Mouse (Mus musculus) myocyte (in vitro differentiated cells): Measurements from ENCODE around the gene Usp15. TPM values are rescaled to one million over a fixed set of nuclear protein-coding genes. Genes with fewer than 3 reads are reported as not detected.

Experiments
- H3K27me3 ChIP-seq: one replicate; pipeline ENCODE4 v1.6.1; 2011; ENCODE audit not compliant: control insufficient read depth, insufficient read depth, insufficient read length
- H3K36me3 ChIP-seq: one replicate; pipeline ENCODE4 v1.6.1; 2011; ENCODE audit not compliant: control insufficient read depth, insufficient read depth
- H3K4me2 ChIP-seq: one replicate; pipeline ENCODE4 v1.6.1; 2011; ENCODE audit warnings: low read depth, control low read depth
- H3K4me3 ChIP-seq: one replicate; pipeline ENCODE4 v1.5.1; 2011; ENCODE audit warnings: mild to moderate bottlenecking, control low read depth, moderate library complexity
- H3K79me2 ChIP-seq: one replicate; pipeline ENCODE4 v1.6.1; 2011; ENCODE audit not compliant: control insufficient read depth, insufficient read depth
- H3ac ChIP-seq: one replicate; pipeline ENCODE4 v1.6.1; 2011; ENCODE audit not compliant: control insufficient read depth, insufficient read length
- CEBPB ChIP-seq: IDR thresholded peaks from 2 replicates; pipeline ENCODE4 v1.6.1; 2011; ENCODE audit warnings: mild to moderate bottlenecking, moderate library complexity; ENCODE audit not compliant: poor library complexity, insufficient read depth, severe bottlenecking
- E2F4 ChIP-seq: IDR thresholded peaks from one replicate; pipeline ENCODE4 v1.6.1; 2011; ENCODE audit warnings: mild to moderate bottlenecking, control low read depth, moderate library complexity; ENCODE audit not compliant: insufficient read depth
- MAX ChIP-seq: IDR thresholded peaks from one replicate; pipeline ENCODE4 v1.6.1; 2011; ENCODE audit warnings: low read depth, mild to moderate bottlenecking, control low read depth
- MYOD1 ChIP-seq, 3 experiments: IDR thresholded peaks; one replicate each; pipeline ENCODE4 v1.6.1; 2011; ENCODE audit warnings: control low read depth in 2 of 3, low read depth in 2 of 3, mild to moderate bottlenecking in 2 of 3, moderate library complexity in 1 of 3; ENCODE audit not compliant: insufficient read length in 2 of 3, control insufficient read depth in 1 of 3
- MYOG ChIP-seq, 3 experiments: IDR thresholded peaks; one replicate each; pipeline ENCODE4 v1.6.1; 2011; ENCODE audit warnings: control low read depth in 2 of 3, low read depth in 2 of 3, mild to moderate bottlenecking in 2 of 3; ENCODE audit not compliant: insufficient read length in 2 of 3, control insufficient read depth in 1 of 3, insufficient read depth in 1 of 3
- POLR2A ChIP-seq: IDR thresholded peaks from one replicate; pipeline ENCODE4 v1.6.1; 2011; ENCODE audit warnings: low read depth, mild to moderate bottlenecking, control low read depth, moderate library complexity; ENCODE audit not compliant: insufficient read length
- POLR2AphosphoS2 ChIP-seq: IDR thresholded peaks from one replicate; pipeline ENCODE4 v1.6.1; 2011; ENCODE audit warnings: low read depth, control low read depth; ENCODE audit not compliant: insufficient read length
- REST ChIP-seq: IDR thresholded peaks from one replicate; pipeline ENCODE4 v1.6.1; 2011; ENCODE audit warnings: mild to moderate bottlenecking, control low read depth, moderate library complexity; ENCODE audit not compliant: insufficient read depth, insufficient read length
- SRF ChIP-seq: IDR thresholded peaks from one replicate; pipeline ENCODE4 v1.6.1; 2011; ENCODE audit warnings: low read depth; ENCODE audit not compliant: control insufficient read depth, insufficient read length
- TCF12 ChIP-seq: IDR thresholded peaks from one replicate; pipeline ENCODE4 v1.6.1; 2011; ENCODE audit warnings: mild to moderate bottlenecking, control low read depth; ENCODE audit not compliant: poor library complexity, insufficient read depth, severe bottlenecking
- TCF3 ChIP-seq: IDR thresholded peaks from one replicate; pipeline ENCODE4 v1.6.1; 2011; ENCODE audit warnings: low read depth, control low read depth; ENCODE audit not compliant: insufficient read length
- USF1 ChIP-seq: IDR thresholded peaks from one replicate; pipeline ENCODE4 v1.6.1; 2011; ENCODE audit warnings: low read depth, mild to moderate bottlenecking, control low read depth, moderate library complexity
- polyA plus RNA-seq: library from polyadenylated mRNA; unstranded; fragments of >200 nt; fragmentation: generic; extraction: Trizol; gene quantifications from one replicate; pipeline ENCODE4 v1.2.1, GENCODE M21; 2012; ENCODE audit warnings: missing spikeins

Gene Usp15
- polyA plus RNA-seq, 1 experiment, result 18.7 TPM

GRCm38 (mm10) chr10:123183243-123183642 is 13.6 kb downstream of the Usp15 start:
- Histone ChIP-seq H3K4me3 (no peak overlapping the region), H3ac (no peak overlapping the region), H3K4me2 (no peak overlapping the region), H3K36me3 (peaks cover 27% of the 10 kb centered on the region), H3K27me3 (no peaks in the 10 kb centered on the region), H3K79me2 (peaks cover 71% of the 10 kb centered on the region)
- TF ChIP-seq REST (no peak), SRF (no peak), TCF12 (no peak), POLR2AphosphoS2 (no peak), MAX (no peak), E2F4 (no peak), CEBPB (no peak), MYOG (IDR thresholded peaks at IDR 0.05; ENCODE audit: control insufficient read depth in 1 of 3, insufficient read depth in 1 of 3, insufficient read length in 2 of 3, low read depth in 2 of 3) (no peak), USF1 (no peak), MYOD1 (IDR thresholded peaks at IDR 0.05; ENCODE audit: control insufficient read depth in 1 of 3, insufficient read length in 2 of 3, low read depth in 2 of 3) (no peak), TCF3 (no peak), POLR2A (no peak)

GRCm38 (mm10) chr10:123182391-123182790 is 14.4 kb downstream of the Usp15 start:
- Histone ChIP-seq H3ac (no peak overlapping the region), H3K79me2 (peaks cover 62% of the 10 kb centered on the region), H3K27me3 (no peaks in the 10 kb centered on the region), H3K4me3 (no peak overlapping the region), H3K36me3 (peaks cover 32% of the 10 kb centered on the region), H3K4me2 (no peak overlapping the region)
- TF ChIP-seq MYOG (IDR thresholded peaks at IDR 0.05; ENCODE audit: control insufficient read depth in 1 of 3, insufficient read depth in 1 of 3, insufficient read length in 2 of 3, low read depth in 2 of 3), result no peak

GRCm38 (mm10) chr10:123175771-123176170 is 21.0 kb downstream of the Usp15 start:
- H3K4me3 ChIP-seq, result no peak overlapping the region
- H3K36me3 ChIP-seq, result peaks cover 58% of the 10 kb centered on the region
- peaks cover 2% of the 10 kb centered on the region for H3K79me2 ChIP-seq
- no peak overlapping the region for H3K4me2 ChIP-seq
- TF ChIP-seq CEBPB (no peak), MYOG (IDR thresholded peaks at IDR 0.05; ENCODE audit: control insufficient read depth in 1 of 3, insufficient read depth in 1 of 3, insufficient read length in 2 of 3, low read depth in 2 of 3) (no peak), USF1 (no peak), TCF3 (no peak), TCF12 (no peak), SRF (no peak), POLR2AphosphoS2 (no peak), POLR2A (no peak), E2F4 (no peak), MYOD1 (IDR thresholded peaks at IDR 0.05; ENCODE audit: control insufficient read depth in 1 of 3, insufficient read length in 2 of 3, low read depth in 2 of 3) (no peak), REST (no peak), MAX (no peak)
- no peaks in the 10 kb centered on the region for H3K27me3 ChIP-seq
- no peak overlapping the region for H3ac ChIP-seq

GRCm38 (mm10) chr10:123170898-123171297 is 25.9 kb downstream of the Usp15 start:
- no peak for TF ChIP-seq TCF12
- TF ChIP-seq CEBPB, result no peak
- no peak for TF ChIP-seq REST
- TF ChIP-seq MYOG (IDR thresholded peaks at IDR 0.05; ENCODE audit: control insufficient read depth in 1 of 3, insufficient read depth in 1 of 3, insufficient read length in 2 of 3, low read depth in 2 of 3), result no peak
- TF ChIP-seq SRF, result no peak
- TF ChIP-seq POLR2A, result no peak
- no peak for TF ChIP-seq TCF3
- no peak for TF ChIP-seq MAX
- TF ChIP-seq E2F4, result no peak
- TF ChIP-seq MYOD1 (IDR thresholded peaks at IDR 0.05; ENCODE audit: control insufficient read depth in 1 of 3, insufficient read length in 2 of 3, low read depth in 2 of 3), result no peak
- TF ChIP-seq POLR2AphosphoS2, result no peak
- TF ChIP-seq USF1, result no peak
- Histone ChIP-seq H3K4me3 (no peak overlapping the region), H3K36me3 (peaks cover 46% of the 10 kb centered on the region), H3K27me3 (no peaks in the 10 kb centered on the region), H3K79me2 (no peaks in the 10 kb centered on the region), H3K4me2 (no peak overlapping the region), H3ac (no peak overlapping the region)

- no peak overlapping the region for H3K4me3 ChIP-seq
- TF ChIP-seq MAX, result no peak
- TF ChIP-seq E2F4, result no peak
- TF ChIP-seq POLR2AphosphoS2, result no peak
- no peak for TF ChIP-seq TCF3
- TF ChIP-seq USF1, result no peak
- TF ChIP-seq SRF, result no peak
- TF ChIP-seq CEBPB, result no peak
- no peaks in the 10 kb centered on the region for H3K79me2 ChIP-seq
- peaks cover 49% of the 10 kb centered on the region for H3K36me3 ChIP-seq
- no peaks in the 10 kb centered on the region for H3K27me3 ChIP-seq
- H3ac ChIP-seq, result no peak overlapping the region
- H3K4me2 ChIP-seq, result no peak overlapping the region
Measured at GRCm38 (mm10) chr10:123165542-123165941, 31.3 kb downstream of the Usp15 start.
